Mouse (Mus musculus) central nervous system, embryonic 18 days (tissue): ENCODE data around the gene Zfp352. TPM values are rescaled to one million over a fixed set of nuclear protein-coding genes. Genes with fewer than 3 reads are reported as not detected.

Experiments
- polyA plus RNA-seq: library from polyadenylated mRNA; depleted of rRNA; stranded (reverse); fragments of >200 nt; gene quantifications from 2 replicates; pipeline ENCODE4 v1.2.3, GENCODE M21; 2012; rRNA removed

Gene Zfp352
- polyA plus RNA-seq, result not detected in 2 replicates

GRCm38 (mm10) chr4:90218520-90218919 is at the start of gene Zfp352:
Gene Zfp352 (plus strand): TSS chr4:90218820.

